21 mouse cellular contexts compared by ENCODE assay signal in genomic region chr14:29204236-29204966, GRCm38 (mm10).
DNase-seq lines count a peak whose midpoint lies in the region; ATAC-seq and TF ChIP-seq lines count a peak whose summit lies in the region.
"Had no signal": no experiment of that assay in that cellular context is flagged by ENCODE, and none has a peak within 500 bp of the region (broad histone marks: within the 10 kb centered on the region; RNA-seq: fewer than 3 reads in every experiment).

No protein-coding gene starts in this region.

- H3K4me2 ChIP-seq in embryonic facial prominence, embryonic 14.5 days (ENCODE audit: low read depth, low read length) = no peak overlapping the region
- H3K4me2 ChIP-seq in hindbrain, embryonic 14.5 days (replicated peaks) = no peak overlapping the region
- no peak overlapping the region for H3K4me2 ChIP-seq in midbrain, embryonic 14.5 days (ENCODE audit: low read length)
- H3K4me2 ChIP-seq: embryonic facial prominence, embryonic 13.5 days; heart, embryonic 15.5 days; neural tube, embryonic 12.5 days had no signal

- no peak overlapping the region for H3K9ac ChIP-seq in embryonic facial prominence, embryonic 14.5 days (ENCODE audit: low read depth, low read length)
- H3K9ac ChIP-seq in hindbrain, embryonic 14.5 days = no peak overlapping the region
- H3K9ac ChIP-seq in midbrain, embryonic 14.5 days (replicated peaks; ENCODE audit: low read length) = no peak overlapping the region
- H3K9ac ChIP-seq: embryonic facial prominence, embryonic 13.5 days; heart, embryonic 15.5 days; liver, postnatal 0 days; neural tube, embryonic 12.5 days had no signal

- TF ChIP-seq POLR2A in lung, adult 2 months (IDR thresholded peaks at IDR 0.05; ENCODE audit: borderline replicate concordance, extremely low read depth, low read depth, low read length) = no peak

- no peaks in the 10 kb centered on the region for H3K36me3 ChIP-seq in embryonic facial prominence, embryonic 14.5 days (ENCODE audit: control insufficient read depth, insufficient read depth, low read length)
- H3K36me3 ChIP-seq in embryonic facial prominence, embryonic 10.5 days (replicated peaks) = no peaks in the 10 kb centered on the region
- H3K36me3 ChIP-seq in hindbrain, embryonic 14.5 days (replicated peaks; ENCODE audit: control insufficient read depth, insufficient read depth) = no peaks in the 10 kb centered on the region
- no peaks in the 10 kb centered on the region for H3K36me3 ChIP-seq in midbrain, embryonic 14.5 days (ENCODE audit: control insufficient read depth, insufficient read depth, low read length)
- H3K36me3 ChIP-seq: embryonic facial prominence, embryonic 13.5 days; heart, embryonic 15.5 days; neural tube, embryonic 12.5 days had no signal

- no peaks in the 10 kb centered on the region for H3K27me3 ChIP-seq in embryonic facial prominence, embryonic 14.5 days (replicated peaks; ENCODE audit: control insufficient read depth, insufficient read depth, low read length)
- H3K27me3 ChIP-seq in embryonic facial prominence, embryonic 10.5 days (replicated peaks; ENCODE audit: low read depth, poor library complexity, severe bottlenecking) = no peaks in the 10 kb centered on the region
- no peaks in the 10 kb centered on the region for H3K27me3 ChIP-seq in hindbrain, embryonic 14.5 days (ENCODE audit: control insufficient read depth, insufficient read depth, low read length)
- no peaks in the 10 kb centered on the region for H3K27me3 ChIP-seq in midbrain, embryonic 14.5 days (ENCODE audit: control insufficient read depth, insufficient read depth, low read length)
- H3K27me3 ChIP-seq: embryonic facial prominence, embryonic 13.5 days; heart, embryonic 15.5 days; neural tube, embryonic 12.5 days had no signal

- TF ChIP-seq CTCF in lung, adult 2 months (IDR thresholded peaks at IDR 0.05; ENCODE audit: insufficient read depth, low read length) = no peak

- no peaks in the 10 kb centered on the region for H3K9me3 ChIP-seq in embryonic facial prominence, embryonic 14.5 days (ENCODE audit: control insufficient read depth, low read length)
- no peaks in the 10 kb centered on the region for H3K9me3 ChIP-seq in embryonic facial prominence, embryonic 10.5 days
- H3K9me3 ChIP-seq in hindbrain, embryonic 14.5 days (ENCODE audit: control insufficient read depth, low read length) = no peaks in the 10 kb centered on the region
- no peaks in the 10 kb centered on the region for H3K9me3 ChIP-seq in midbrain, embryonic 14.5 days (ENCODE audit: control insufficient read depth, low read length)
- H3K9me3 ChIP-seq: embryonic facial prominence, embryonic 13.5 days; heart, embryonic 15.5 days; neural tube, embryonic 12.5 days had no signal

- no peak overlapping the region for H3K4me3 ChIP-seq in embryonic facial prominence, embryonic 14.5 days (ENCODE audit: low read depth, low read length)
- no peak overlapping the region for H3K4me3 ChIP-seq in embryonic facial prominence, embryonic 10.5 days
- H3K4me3 ChIP-seq in hindbrain, embryonic 14.5 days (replicated peaks; ENCODE audit: low read length) = no peak overlapping the region
- H3K4me3 ChIP-seq in midbrain, embryonic 14.5 days (replicated peaks; ENCODE audit: low read depth, low read length) = no peak overlapping the region
- H3K4me3 ChIP-seq in lung, adult 2 months (replicated peaks; ENCODE audit: extremely low read depth, low read depth, low read length) = no peak overlapping the region
- H3K4me3 ChIP-seq: embryonic facial prominence, embryonic 13.5 days; heart, embryonic 15.5 days; neural tube, embryonic 12.5 days had no signal

- DNase-seq in embryonic facial prominence, embryonic 14.5 days (ENCODE audit: low spot score) = peak; percentile 68
- DNase-seq in embryonic facial prominence, embryonic 10.5 days (ENCODE audit: low spot score) = no peak
- peak; percentile 30 for DNase-seq in brain, adult 2 months (ENCODE audit: low read depth, low spot score)
- DNase-seq in hindbrain, embryonic 14.5 days (ENCODE audit: low spot score) = peak; percentile 68
- peak; percentile 79 for DNase-seq in midbrain, embryonic 14.5 days
- no peak for DNase-seq in lung, adult 2 months
- DNase-seq in gastrocnemius, adult 18-20 months (ENCODE audit: low spot score) = no peak
- no peak for DNase-seq in adrenal gland, adult 8-10 months
- DNase-seq: cerebellum, adult 11-12 months; gastrocnemius, postnatal 10 days; heart, adult 18-20 months; kidney, adult 18-20 months; kidney, postnatal 14 days; liver; liver, postnatal 0 days; lung, postnatal 4 days; right cerebral cortex, postnatal 25 days; thymus, postnatal 36 days had no signal

- peak; percentile 77 for ATAC-seq in embryonic facial prominence, embryonic 14.5 days (ENCODE audit: low read depth)
- ATAC-seq in hindbrain, embryonic 14.5 days (ENCODE audit: low FRiP score) = peak; percentile 93
- peak; percentile 86; the same call in 1 of the 2 replicates for ATAC-seq in midbrain, embryonic 14.5 days (ENCODE audit: low FRiP score, low TSS enrichment)
- ATAC-seq: liver, postnatal 0 days had no signal

- peaks cover 3% of the 10 kb centered on the region; the same call in 1 of the 2 replicates for H3K4me1 ChIP-seq in embryonic facial prominence, embryonic 14.5 days (ENCODE audit: control insufficient read depth, insufficient read depth, low read length)
- H3K4me1 ChIP-seq in embryonic facial prominence, embryonic 10.5 days = 0 out of 2 replicates have a peak, but pooled peaks cover 3% of the 10 kb centered on the region
- peaks cover 9% of the 10 kb centered on the region for H3K4me1 ChIP-seq in hindbrain, embryonic 14.5 days (replicated peaks; ENCODE audit: control insufficient read depth, insufficient read depth, low read length)
- peaks cover 5% of the 10 kb centered on the region; the same call in 1 of the 2 replicates for H3K4me1 ChIP-seq in midbrain, embryonic 14.5 days (ENCODE audit: control insufficient read depth, insufficient read depth, low read length)
- H3K4me1 ChIP-seq in lung, adult 2 months (ENCODE audit: control insufficient read depth, insufficient read depth, low read length) = no peaks in the 10 kb centered on the region
- H3K4me1 ChIP-seq: heart, embryonic 15.5 days; neural tube, embryonic 12.5 days had no signal

- WGBS in embryonic facial prominence, embryonic 14.5 days = 57% methylated on average over 10 of the region's 10 CpGs
- WGBS in embryonic facial prominence, embryonic 10.5 days = 81% methylated on average over 10 of the region's 10 CpGs
- 36% methylated on average over 10 of the region's 10 CpGs for WGBS in hindbrain, embryonic 14.5 days
- WGBS in midbrain, embryonic 14.5 days = 27% methylated on average over 10 of the region's 10 CpGs
- 77% methylated on average over 10 of the region's 10 CpGs for WGBS in lung, adult 2 months

- H3K27ac ChIP-seq in embryonic facial prominence, embryonic 14.5 days (replicated peaks; ENCODE audit: low read depth, low read length) = no peak overlapping the region
- no peak overlapping the region for H3K27ac ChIP-seq in embryonic facial prominence, embryonic 10.5 days (replicated peaks)
- H3K27ac ChIP-seq in hindbrain, embryonic 14.5 days = no peak overlapping the region
- H3K27ac ChIP-seq in midbrain, embryonic 14.5 days (replicated peaks; ENCODE audit: low read depth, low read length) = no peak overlapping the region
- H3K27ac ChIP-seq: heart, embryonic 15.5 days; neural tube, embryonic 12.5 days had no signal

Comparison
In these comparisons a context has a peak if more than half of its experiments do, and no peak if none do; other contexts are left out.
1. DNase-seq: peak in embryonic facial prominence, embryonic 14.5 days (single experiment), brain, adult 2 months (single experiment), hindbrain, embryonic 14.5 days (single experiment) and midbrain, embryonic 14.5 days (single experiment); none in embryonic facial prominence, embryonic 10.5 days (single experiment), lung, adult 2 months (single experiment), gastrocnemius, adult 18-20 months (single experiment) and adrenal gland, adult 8-10 months (single experiment).
2. Peak in every context shown above with its lines, with median percentiles within 50 percentile points of each other: ATAC-seq.